Mouse (Mus musculus) liver, adult 2 months (tissue): Measurements from ENCODE around the gene Slc50a1.

ENCODE experiments used
- CTCF ChIP-seq: fragments of 200-500 bp; IDR thresholded peaks from 2 replicates; pipeline ENCODE4 v1.5.1; 2011; ENCODE audit warnings: low read depth, low read length, control low read depth
- POLR2A ChIP-seq: fragments of 200-500 bp; IDR thresholded peaks from 2 replicates; pipeline ENCODE4 v1.6.1; 2011; ENCODE audit warnings: low read length, control low read depth; ENCODE audit not compliant: insufficient read depth; ENCODE audit errors: extremely low read depth

GRCm38 (mm10) chr3:89278643-89279042 is 8.3 kb upstream of the Slc50a1 start:
- TF ChIP-seq CTCF (no peak), POLR2A (no peak)
